Mouse (Mus musculus): ENCODE results near the gene Adm. TPM values are rescaled to one million over a fixed set of nuclear protein-coding genes. Genes with fewer than 3 reads are reported as not detected.

Gene Adm
- 16.2 and 21.2 TPM in 2 replicates for polyA plus RNA-seq (2012; rRNA removed)

DNA sequence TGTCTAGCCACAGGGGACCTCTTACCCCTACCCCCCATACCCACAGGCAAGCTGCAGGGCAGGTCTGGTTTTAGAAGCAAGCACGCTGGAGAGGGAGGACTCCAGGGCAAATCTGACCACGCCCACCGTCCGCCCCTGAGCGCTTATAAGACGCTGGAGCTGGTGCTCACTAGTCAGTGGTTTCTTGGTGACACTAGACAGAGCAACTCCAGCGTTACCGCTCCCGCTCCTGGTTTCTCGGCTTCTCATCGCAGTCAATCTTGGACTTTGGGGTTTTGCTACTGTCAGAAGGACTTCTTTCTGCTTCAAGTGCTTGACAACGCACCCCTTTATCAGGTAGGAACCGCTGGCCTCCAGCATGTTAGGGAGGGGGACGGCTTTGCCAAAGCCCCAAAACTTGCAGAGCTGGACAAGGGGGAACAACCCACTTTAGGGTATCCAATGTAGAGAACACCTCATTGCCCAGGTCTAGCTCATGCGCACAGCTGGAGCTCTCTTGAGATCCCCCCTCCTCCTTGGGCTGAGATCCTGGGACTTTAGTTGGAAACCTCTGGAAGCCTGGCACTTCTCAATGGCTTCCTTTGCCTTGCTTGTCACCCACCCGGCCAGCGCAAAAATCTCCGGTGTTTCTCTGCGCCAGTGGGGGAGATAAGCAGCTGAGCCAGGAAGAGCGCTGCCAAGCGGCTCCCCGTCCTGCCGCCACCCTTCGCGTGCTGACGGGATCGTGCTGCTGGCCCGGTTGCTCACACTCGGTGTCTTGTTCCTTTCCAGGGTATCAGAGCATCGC, at the start of gene Adm:
Adm (plus strand) TSS at position 176 of the 787 bp plus-strand sequence.

DNA sequence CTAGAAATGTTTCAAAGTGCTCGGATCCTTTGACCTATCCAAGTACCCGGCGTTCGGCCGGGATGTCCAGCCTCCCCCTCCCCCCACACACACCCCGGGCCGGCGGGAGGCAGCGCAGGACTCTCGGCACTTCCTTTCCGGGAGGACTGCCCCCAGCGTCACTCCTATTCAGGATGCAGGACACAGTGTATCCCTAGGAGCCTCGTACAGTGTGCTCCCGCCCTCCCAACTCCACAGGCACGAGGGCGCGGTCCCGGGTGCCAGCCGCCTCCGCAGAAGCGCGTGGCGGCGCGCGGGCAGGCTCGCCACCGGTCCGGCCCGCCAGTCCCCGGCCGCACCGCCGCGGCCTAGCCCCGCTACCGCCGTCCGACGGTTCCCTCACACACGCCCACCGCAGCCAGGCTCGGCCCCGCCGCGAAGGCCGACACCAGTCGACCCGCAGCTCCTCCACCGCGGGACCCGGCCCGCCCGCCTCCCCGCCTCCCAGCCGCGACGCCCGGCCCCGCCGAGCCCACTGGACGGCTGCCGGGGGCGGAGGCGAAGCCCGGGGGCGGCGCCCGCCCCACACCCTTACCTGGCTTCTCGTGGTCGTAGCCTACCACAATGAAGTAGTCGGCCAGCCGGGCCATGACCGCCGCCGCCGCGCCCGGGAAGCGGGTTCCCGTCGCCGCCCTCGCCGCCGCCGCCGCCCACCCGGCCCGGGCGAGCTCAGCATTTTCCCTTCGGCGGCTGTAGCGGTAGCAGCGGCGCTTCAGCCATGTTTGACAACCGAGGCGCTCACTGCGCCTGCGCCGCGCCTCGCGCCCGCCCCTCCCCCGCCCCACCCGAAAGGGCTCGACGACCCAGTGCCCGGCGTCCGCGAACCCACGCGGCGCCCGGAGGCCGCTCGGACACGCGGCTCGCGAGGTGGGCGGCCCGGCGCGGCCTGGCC, 13.1 kb upstream of the Adm start, which contains the start of gene Sbf2:
Sbf2 (minus strand) TSS at position 790 of the 931 bp plus-strand sequence.

Other genes with a start within 250 kb of the Adm start
- gene Sbf2, start 12.7 kb upstream of the Adm start, polyA plus RNA-seq (2012; rRNA removed): 16.3 and 18.9 TPM in 2 replicates
- 55.6 and 66.3 TPM in 2 replicates for gene Ampd3, start 140.5 kb downstream of the Adm start, polyA plus RNA-seq (2012; rRNA removed)
- 14.6 and 16.8 TPM in 2 replicates for gene Rnf141, start 216.8 kb downstream of the Adm start, polyA plus RNA-seq (2012; rRNA removed)
- gene Lyve1, start 235.6 kb downstream of the Adm start, polyA plus RNA-seq (2012; rRNA removed): 10.4 and 12.3 TPM in 2 replicates

Measured in ovary, adult 2 months (tissue).